Mouse (Mus musculus) liver, postnatal 0 days (tissue): ENCODE measurements around the gene Greb1. TPM values are rescaled to one million over a fixed set of nuclear protein-coding genes. Genes with fewer than 3 reads are reported as not detected.

Source experiments
- ATAC-seq: fragments of 200-750 bp; cut with Nextera tagmentation; 2 replicates; pipeline ENCODE4 v1.8.0; 2017; ENCODE audit warnings: mild to moderate bottlenecking, moderate library complexity
- DNase-seq: peaks from one replicate; pipeline ENCODE4 v3.0.0-alpha.2; 2016
- H3K27ac ChIP-seq: fragments of 300-500 bp; sonication (generic); 2 replicates; pipeline ENCODE4 v1.5.1; 2014; ENCODE audit warnings: antibody characterized with exemption, moderate library complexity, mild to moderate bottlenecking, low read depth
- H3K27me3 ChIP-seq: fragments of 300-500 bp; sonication (generic); 2 replicates; pipeline ENCODE4 v1.6.1; 2014; ENCODE audit warnings: low read length, control low read depth, mixed read lengths; ENCODE audit not compliant: insufficient read depth
- H3K36me3 ChIP-seq: fragments of 300-500 bp; sonication (generic); replicated peaks from 2 replicates; pipeline ENCODE4 v1.6.1; 2014; ENCODE audit warnings: mild to moderate bottlenecking, control low read depth, low read length, moderate library complexity, mixed read lengths; ENCODE audit not compliant: insufficient read depth
- H3K4me1 ChIP-seq: fragments of 300-500 bp; sonication (generic); 2 replicates; pipeline ENCODE4 v1.6.1; 2014; ENCODE audit warnings: antibody characterized with exemption, mild to moderate bottlenecking, control low read depth; ENCODE audit not compliant: insufficient read depth
- H3K4me2 ChIP-seq: fragments of 300-500 bp; sonication (generic); 2 replicates; pipeline ENCODE4 v1.6.1; 2014; ENCODE audit warnings: low read depth, mild to moderate bottlenecking, low read length, moderate library complexity, mixed read lengths
- H3K4me3 ChIP-seq: fragments of 300-500 bp; sonication (generic); 2 replicates; pipeline ENCODE4 v1.5.1; 2014; ENCODE audit warnings: low read depth, low read length
- H3K9ac ChIP-seq: fragments of 300-500 bp; sonication (generic); replicated peaks from 2 replicates; pipeline ENCODE4 v1.6.1; 2014; ENCODE audit warnings: mild to moderate bottlenecking, moderate library complexity
- H3K9me3 ChIP-seq: fragments of 300-500 bp; sonication (generic); 2 replicates; pipeline ENCODE4 v1.6.1; 2016; ENCODE audit warnings: mild to moderate bottlenecking, control low read depth, low read length, mixed read lengths
- CTCF ChIP-seq: sonication (generic); IDR thresholded peaks from 2 replicates; pipeline ENCODE4 v1.5.1; 2016; ENCODE audit warnings: antibody characterized with exemption, low read depth
- EP300 ChIP-seq: IDR thresholded peaks from 2 replicates; pipeline ENCODE4 v1.6.1; 2016; ENCODE audit warnings: antibody characterized with exemption, low read depth, mild to moderate bottlenecking
- WGBS: fragments of 180-500 bp; shearing (Covaris S2); extraction: QIAGEN DNeasy Blood & Tissue Kit; methylation state at CpG from one replicate; pipeline ENCODE4 v1.1.7; 2014; ENCODE audit not compliant: insufficient replicate concordance; 5-methylcytosine and 5-hydroxymethylcytosine counted together
- polyA plus RNA-seq: library from polyadenylated mRNA; unstranded; fragments of >200 nt; fragmentation: Nextera tagmentation; extraction: Ambion mirVana; gene quantifications from 2 replicates; pipeline ENCODE4 v1.2.1, GENCODE M21; 2015

Gene Greb1
- polyA plus RNA-seq, 1 experiment from 2014 or later = 0.12 TPM

GRCm38 (mm10) chr12:16761461-16761860 is 39.2 kb downstream of the Greb1 start:
- H3K4me2 ChIP-seq = no peak overlapping the region
- TF ChIP-seq CTCF (no peak), EP300 (no peak)
- H3K27me3 ChIP-seq = no peaks in the 10 kb centered on the region
- no peak overlapping the region for H3K9ac ChIP-seq
- DNase-seq (no peak), ATAC-seq (no peak)
- no peaks in the 10 kb centered on the region for H3K4me1 ChIP-seq
- whole genome bisulfite sequencing = 90% methylated on average over 3 of the region's 3 CpGs
- H3K4me3 ChIP-seq = no peak overlapping the region
- no peaks in the 10 kb centered on the region for H3K9me3 ChIP-seq
- H3K27ac ChIP-seq = no peak overlapping the region
- H3K36me3 ChIP-seq = no peaks in the 10 kb centered on the region

- Histone ChIP-seq H3K4me3 (no peak overlapping the region), H3K4me1 (no peaks in the 10 kb centered on the region), H3K27me3 (no peaks in the 10 kb centered on the region), H3K36me3 (no peaks in the 10 kb centered on the region), H3K9ac (no peak overlapping the region), H3K4me2 (no peak overlapping the region), H3K9me3 (no peaks in the 10 kb centered on the region), H3K27ac (no peak overlapping the region)
- no peak for TF ChIP-seq EP300
- no peak for TF ChIP-seq CTCF
- ATAC-seq = no peak
- no peak for DNase-seq
- 64% methylated on average over 4 of the region's 4 CpGs for WGBS
These were observed 40.4 kb downstream of the Greb1 start for GRCm38 (mm10) chr12:16760246-16760645.

- H3K27me3 ChIP-seq = no peaks in the 10 kb centered on the region
- H3K4me3 ChIP-seq = no peak overlapping the region
- WGBS = 4% methylated on average over 2 of the region's 2 CpGs
- H3K9me3 ChIP-seq = no peaks in the 10 kb centered on the region
- DNase-seq (peak; percentile 65), ATAC-seq (no peak)
- no peak overlapping the region for H3K9ac ChIP-seq
- no peaks in the 10 kb centered on the region for H3K4me1 ChIP-seq
- peak; percentile 85 for TF ChIP-seq CTCF
- TF ChIP-seq EP300 = no peak
- no peaks in the 10 kb centered on the region for H3K36me3 ChIP-seq
- no peak overlapping the region for H3K27ac ChIP-seq
- no peak overlapping the region for H3K4me2 ChIP-seq
These were observed 46.4 kb downstream of the Greb1 start for GRCm38 (mm10) chr12:16754311-16754710.

GRCm38 (mm10) chr12:16753555-16753954 is 47.1 kb downstream of the Greb1 start:
- Histone ChIP-seq H3K27ac (no peak overlapping the region), H3K4me2 (peak overlapping the region; percentile 38; the same call in 1 of the 2 replicates), H3K36me3 (no peaks in the 10 kb centered on the region), H3K9me3 (no peaks in the 10 kb centered on the region), H3K9ac (no peak overlapping the region), H3K27me3 (no peaks in the 10 kb centered on the region), H3K4me1 (no peaks in the 10 kb centered on the region), H3K4me3 (no peak overlapping the region)
- no peak for TF ChIP-seq EP300
- no peak for TF ChIP-seq CTCF
- 67% methylated on average over 9 of the region's 9 CpGs for WGBS
- ATAC-seq = no peak; the same call in 1 of the 2 replicates
- DNase-seq = no peak

- 11% methylated on average over 8 of the region's 8 CpGs for WGBS
- Histone ChIP-seq H3K4me3 (no peak overlapping the region), H3K4me2 (peak overlapping the region; percentile 38; the same call in 1 of the 2 replicates), H3K9me3 (no peaks in the 10 kb centered on the region), H3K9ac (no peak overlapping the region; the same call in 1 of the 2 replicates), H3K27ac (no peak overlapping the region), H3K27me3 (no peaks in the 10 kb centered on the region), H3K36me3 (no peaks in the 10 kb centered on the region), H3K4me1 (no peaks in the 10 kb centered on the region)
- TF ChIP-seq EP300 (no peak), CTCF (no peak)
- ATAC-seq (peak; percentile 86), DNase-seq (peak; percentile 65)
These were observed 47.6 kb downstream of the Greb1 start for GRCm38 (mm10) chr12:16753110-16753509.

- no peaks in the 10 kb centered on the region for H3K4me1 ChIP-seq
- DNase-seq (no peak), ATAC-seq (no peak)
- H3K9me3 ChIP-seq = no peaks in the 10 kb centered on the region
- H3K27ac ChIP-seq = no peak overlapping the region
- WGBS = 60% methylated on average over 12 of the region's 12 CpGs
- TF ChIP-seq EP300 = no peak
- H3K36me3 ChIP-seq = no peaks in the 10 kb centered on the region
- no peak overlapping the region for H3K9ac ChIP-seq
- H3K4me2 ChIP-seq = no peak overlapping the region
- H3K27me3 ChIP-seq = no peaks in the 10 kb centered on the region
- no peak overlapping the region for H3K4me3 ChIP-seq
These were observed 48.3 kb downstream of the Greb1 start for GRCm38 (mm10) chr12:16752236-16752840.
